Mouse (Mus musculus) CD4-positive helper T cell, adult 2 months (primary cell): ENCODE measurements around the gene Shank3.

Experiments used
- DNase-seq: peaks from one replicate; pipeline ENCODE4 v3.0.0-alpha.2; 2012; ENCODE audit warnings: low read depth, missing footprints, low spot score

Gene Shank3

DNA sequence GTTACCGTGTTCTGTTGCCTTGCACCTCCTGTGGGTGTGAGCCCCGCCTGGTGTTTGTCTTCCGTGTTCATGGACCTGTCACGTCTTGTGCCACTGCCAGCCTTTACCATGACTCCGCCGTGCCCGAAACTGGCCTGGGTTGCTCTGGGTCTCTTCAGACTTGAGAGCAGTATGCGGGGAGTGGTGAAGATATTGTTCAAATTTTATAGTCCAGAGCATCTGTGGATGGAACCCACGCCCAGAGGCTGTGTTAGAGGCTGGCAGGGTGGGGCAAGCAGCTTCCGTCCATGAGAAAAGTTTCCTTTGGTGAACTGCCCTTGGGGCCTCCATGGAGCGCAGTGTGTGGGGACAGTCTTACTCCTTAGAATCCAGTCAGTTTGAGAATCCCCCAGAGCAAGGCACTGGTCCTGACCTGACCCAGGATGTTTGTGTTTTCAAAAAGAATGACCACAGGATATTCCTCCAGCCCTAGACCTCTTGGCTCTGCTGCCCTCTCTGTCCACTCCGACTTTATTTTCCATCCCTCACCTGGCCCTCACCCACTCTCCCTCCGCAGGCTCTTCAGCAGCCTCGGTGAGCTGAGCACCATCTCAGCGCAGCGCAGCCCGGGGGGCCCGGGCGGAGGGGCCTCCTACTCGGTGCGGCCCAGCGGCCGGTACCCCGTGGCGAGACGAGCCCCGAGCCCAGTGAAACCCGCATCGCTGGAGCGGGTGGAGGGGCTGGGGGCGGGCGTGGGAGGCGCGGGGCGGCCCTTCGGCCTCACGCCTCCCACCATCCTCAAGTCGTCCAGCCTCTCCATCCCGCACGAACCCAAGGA is 58.0 kb downstream of the Shank3 start:
- DNase-seq: no peak

DNA sequence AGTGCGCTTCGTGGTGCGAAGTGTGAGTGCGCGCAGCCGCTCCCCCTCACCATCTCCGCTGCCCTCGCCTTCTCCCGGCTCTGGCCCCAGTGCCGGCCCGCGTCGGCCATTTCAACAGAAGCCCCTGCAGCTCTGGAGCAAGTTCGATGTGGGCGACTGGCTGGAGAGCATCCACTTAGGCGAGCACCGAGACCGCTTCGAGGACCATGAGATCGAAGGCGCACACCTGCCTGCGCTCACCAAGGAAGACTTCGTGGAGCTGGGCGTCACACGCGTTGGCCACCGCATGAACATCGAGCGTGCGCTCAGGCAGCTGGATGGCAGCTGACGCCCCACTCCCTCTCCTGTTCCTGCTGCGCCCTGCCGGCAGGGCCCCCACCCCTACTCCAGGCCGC is 58.6 kb downstream of the Shank3 start:
- DNase-seq: no peak

DNA sequence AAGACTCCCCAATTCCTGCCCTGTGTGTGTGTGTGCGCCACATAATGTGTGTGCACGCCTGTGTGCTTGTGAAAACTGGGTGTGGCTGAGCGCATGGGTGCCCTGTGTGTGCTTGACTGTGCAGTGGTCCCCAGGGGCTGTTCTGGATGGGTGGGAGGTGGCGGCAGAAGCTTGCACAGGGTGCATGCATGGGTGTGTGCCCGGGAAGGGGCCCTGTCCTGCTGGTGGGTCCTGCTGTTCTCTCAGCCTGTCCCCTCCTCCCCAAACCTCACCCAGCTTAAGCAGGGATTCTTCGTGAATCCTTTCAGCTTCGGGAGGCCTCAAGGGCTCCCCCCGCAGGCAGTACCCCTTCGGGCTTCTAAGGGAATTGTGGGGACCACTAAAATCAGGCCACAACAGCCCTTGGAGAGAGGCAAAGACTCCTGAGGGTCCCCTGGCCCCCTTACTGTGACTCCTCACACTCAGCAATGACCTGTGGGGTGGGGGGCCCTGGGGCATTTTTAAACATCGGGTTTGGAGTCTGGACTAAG is 59.8 kb downstream of the Shank3 start:
- DNase-seq: no peak

DNA sequence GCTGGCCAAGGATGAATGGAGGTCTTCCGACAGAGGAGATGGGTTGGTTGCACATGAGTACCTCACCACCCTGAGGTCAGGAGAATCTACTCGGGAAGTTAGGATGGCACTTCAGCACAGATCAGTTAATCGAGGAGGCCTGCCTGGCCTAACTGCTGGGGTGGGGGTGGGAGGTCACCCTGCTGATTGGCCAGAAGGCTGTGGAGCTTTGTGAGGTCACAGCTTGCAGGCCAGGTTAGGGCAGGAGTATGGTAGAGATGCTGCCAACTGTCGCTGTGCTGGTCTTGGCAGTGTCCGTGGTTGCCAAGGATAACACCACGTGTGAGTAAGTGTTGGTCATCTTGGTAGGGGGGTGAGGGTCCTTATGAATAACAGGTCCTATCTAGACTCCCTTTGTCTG is 68.7 kb downstream of the Shank3 start, which contains the start of gene Acr:
TSS of gene Acr (plus strand) at position 213 of the 400 bp plus-strand sequence.
- no peak for DNase-seq

DNA sequence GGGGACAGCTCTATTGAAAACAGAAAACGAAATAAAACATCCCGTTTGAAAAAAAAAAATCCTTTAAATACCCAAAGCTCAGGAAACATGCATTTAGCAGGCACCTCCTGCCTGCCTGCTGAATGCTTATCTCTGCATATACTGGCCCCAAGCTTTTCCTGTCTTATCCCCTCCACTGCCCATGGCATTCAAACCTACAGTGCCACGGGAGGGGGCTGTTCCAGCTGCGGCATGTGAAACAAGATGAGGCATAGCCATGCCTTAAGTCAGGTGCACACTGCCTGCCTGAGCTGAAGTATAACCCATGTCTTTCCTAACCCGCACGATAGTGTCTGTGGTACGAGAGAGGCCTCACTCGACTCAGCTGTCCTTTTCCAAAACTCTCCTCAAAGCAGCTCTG is 72.7 kb downstream of the Shank3 start:
- no peak for DNase-seq

DNA sequence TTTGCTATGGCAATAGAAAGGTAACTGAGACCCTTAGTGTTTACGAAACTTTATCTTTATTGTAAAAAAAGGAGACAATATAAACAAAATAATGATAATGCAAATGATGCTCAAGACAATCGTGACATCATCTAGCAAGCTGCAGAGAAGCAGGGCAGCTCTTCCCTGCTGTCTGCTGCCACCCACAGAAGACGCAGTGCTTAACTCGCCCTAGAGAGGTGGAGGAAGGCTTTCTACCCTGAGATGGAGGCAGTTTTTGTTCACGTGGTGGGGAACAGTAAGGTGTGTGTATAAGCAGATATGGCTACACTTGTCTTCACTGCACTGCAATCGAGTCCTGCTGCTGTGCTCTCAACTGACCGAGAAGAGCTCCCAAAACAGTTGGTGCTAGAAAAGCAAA is 83.1 kb downstream of the Shank3 start:
- DNase-seq: no peak

DNA sequence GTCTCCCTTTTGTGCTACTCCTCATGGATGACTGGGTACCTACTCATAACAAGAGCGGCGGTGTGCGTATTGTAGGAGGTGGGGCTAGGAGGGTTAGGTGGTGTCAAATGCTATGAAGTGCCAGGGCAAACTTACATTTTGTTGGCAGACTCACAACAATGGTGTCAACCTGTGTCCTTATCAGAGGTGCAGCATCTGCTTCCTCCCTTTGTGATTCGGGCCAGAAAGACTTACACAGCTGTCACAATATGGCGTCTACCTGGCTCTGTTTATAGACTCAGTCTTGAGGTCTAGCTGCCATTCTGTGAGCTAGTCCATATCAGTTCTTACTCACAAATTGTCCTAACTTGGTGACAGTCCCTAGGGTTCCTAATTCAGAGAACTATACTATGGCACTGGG is 85.7 kb downstream of the Shank3 start:
- no peak for DNase-seq

DNA sequence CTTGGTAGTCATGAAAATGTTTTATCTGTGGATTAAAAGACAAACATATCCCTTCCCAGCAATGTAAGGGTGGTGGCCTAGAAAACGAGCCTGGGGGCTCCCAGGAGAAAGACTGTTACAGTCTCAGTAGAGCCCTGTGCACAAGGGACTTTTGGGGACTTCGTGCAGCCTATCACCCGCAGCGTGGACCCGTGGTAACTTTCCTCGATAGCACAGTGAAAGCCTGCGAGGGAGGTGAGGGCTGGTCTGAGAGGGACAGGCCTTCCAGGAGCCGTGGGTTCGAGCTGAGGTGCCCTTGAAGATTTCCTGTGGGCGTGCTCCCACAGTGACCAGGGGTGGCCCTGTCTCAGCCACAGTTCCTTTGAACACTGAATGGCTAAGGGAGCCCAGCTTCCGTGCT is 86.2 kb downstream of the Shank3 start:
- no peak for DNase-seq

DNA sequence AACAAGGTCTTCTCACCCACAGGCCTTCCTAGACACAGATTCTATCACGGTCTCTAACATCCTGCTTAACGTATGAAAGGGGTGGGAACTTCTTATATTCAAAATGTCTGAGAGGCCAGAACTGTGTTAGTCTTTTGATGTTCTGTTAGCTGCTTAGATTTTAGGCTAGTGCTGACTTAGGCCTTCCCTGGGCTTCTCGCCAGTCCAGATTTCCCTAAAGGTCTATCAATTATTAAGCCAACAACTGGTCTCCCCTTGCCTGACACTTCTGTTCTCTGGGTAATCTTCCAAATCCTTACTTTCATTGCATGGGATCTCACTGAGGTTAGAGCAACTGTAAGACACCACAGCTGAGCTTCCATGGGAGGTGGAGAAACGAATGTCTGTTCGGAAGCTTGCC is 89.7 kb downstream of the Shank3 start:
- no peak for DNase-seq

DNA sequence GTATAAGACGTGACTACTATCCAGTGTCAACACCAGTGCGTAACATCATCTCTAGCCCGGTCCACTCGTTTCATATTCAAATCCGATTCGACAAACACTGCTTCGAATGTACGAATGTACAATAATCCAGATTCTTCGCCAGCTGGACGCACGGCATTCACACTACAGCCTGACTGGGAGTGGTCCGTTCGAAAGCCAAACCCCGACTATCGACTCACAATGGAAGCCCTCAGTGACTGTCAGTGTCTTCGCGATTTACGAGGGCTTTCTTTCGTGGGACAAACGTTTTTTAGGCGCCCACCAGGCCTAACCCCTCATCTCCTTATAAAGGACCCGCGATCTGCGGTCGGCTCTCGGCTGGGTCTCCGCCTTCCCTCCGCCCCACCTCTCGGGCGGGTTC is 91.9 kb downstream of the Shank3 start:
- no peak for DNase-seq

DNA sequence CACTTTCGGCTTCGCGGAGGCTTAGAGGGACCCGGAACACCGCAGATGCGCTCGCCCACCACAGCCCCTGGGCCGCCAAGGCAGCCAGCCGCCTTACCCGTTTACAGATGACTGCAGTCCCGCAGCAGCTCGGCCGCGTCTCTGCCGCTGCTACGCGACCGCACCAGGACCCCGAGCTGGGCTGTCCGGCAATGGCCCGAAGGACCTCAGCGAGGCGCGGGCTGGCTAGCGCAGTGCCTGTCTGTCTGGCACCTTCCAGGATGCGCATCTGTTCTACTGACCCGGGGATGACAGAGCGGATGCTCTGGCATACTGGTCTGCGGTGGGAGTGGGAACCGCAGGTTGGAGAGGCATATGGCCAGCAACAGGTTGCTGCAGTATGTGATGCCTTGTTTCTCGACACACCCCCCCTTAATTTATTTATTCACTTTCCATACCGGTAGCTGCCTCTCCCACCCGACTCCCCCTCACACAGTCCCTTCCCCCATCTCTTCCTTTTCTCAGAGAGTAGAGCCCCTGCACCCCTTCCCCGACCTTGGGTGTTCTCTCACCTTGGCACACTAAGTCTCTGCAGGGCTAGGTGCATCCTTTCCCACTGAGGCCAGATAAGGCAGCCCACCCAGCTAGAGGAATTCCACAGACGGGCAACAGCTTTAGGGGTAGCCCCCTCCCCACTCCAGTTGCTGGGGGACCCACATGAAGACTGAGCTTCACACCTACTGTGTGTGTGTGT is 92.5 kb downstream of the Shank3 start, which contains the start of gene Rabl2:
TSS of gene Rabl2 (minus strand) at position 201 of the 733 bp plus-strand sequence.
- peak; percentile 67 for DNase-seq

DNA sequence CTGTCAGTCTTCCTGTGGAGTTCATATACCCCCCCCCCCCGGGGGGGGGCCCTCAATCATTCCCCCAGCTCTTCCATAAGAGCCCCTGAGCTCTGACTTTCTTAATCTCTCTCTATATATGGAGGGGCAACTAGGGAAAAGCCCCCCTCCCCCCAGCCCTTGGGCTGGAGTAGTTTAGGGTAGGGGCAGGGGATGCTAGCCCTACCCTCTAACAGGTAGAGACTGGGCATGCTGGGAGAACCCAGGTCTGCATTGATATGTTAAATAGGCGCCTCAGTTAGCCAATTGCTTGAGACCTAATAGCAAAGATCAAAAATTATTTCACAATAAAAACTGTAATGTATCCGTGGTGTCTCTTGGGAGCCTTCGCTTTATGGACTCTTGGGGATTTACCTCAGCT is 93.1 kb downstream of the Shank3 start:
- DNase-seq: no peak

DNA sequence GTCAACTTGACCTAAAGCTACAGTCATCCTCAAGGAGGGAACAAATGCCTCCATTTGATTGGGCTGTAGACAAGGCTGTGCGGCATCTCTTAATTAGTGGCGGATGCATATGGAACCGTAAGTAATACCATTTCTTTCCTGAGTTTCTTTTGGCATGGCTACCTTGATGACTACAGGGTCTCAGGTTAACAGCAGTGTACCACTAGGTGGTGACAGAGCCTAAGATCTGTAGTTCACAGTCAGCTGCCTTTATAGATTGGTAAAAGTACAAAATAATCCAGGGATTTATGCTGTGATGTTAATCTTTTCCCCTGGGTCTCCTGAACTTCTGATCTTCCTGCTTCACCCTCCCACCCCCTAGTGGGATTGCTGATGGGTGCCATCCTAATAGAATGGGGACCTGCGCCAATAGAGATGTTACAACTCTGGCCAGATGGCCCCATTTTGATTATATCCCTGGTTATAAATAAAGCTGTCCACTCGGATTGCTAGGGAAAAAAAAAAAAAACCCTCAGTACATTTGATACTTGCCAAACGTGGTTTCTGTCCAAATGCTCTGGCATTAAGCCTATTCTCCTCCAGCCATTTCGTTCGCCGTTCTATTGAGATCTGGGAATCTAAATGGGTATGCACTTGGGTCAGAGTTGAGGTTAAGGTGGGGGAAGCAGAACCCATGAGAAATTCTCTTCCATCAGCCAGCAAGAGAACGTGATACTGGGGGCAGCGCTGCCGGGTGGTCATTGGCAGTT is 106.6 kb downstream of the Shank3 start:
- no peak for DNase-seq

DNA sequence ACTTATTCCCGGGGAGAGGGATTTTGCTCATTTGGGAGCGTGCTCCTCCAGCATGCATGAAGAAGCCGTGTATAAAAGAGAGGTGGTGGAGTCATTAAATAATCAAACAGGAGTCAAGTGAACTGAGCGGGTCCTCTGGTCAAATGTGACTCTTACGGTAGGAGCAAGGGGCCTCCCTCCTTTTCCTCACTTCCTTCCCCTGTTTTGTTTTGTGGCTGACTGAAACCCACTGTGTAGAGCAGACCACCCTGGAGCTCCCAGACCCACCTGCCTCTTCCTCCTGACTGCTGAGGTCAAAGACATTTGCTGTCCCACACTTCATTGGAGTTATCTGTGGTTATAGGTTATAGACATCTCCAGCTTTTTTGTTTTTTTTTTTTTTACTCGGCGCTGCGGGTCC is 108.1 kb downstream of the Shank3 start:
- DNase-seq: no peak

DNA sequence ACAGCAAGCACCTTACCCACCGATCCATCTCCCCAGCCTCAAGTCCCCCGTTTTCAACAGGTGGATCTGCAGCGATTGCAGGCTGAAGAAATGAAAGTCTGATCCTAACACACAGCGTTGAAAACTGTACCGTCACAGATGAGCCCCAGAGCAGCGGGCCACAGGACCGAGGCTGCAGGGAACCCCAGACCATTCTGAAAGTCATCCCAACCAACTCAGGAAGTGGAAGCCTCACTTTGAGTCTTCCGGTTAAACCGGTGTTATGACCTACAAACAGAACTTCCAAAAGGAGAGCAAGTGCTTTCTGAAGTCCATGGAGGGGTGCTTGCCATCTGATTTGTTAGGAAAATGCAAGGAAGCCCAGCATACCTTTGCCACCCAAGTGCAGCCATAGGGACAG is 108.5 kb downstream of the Shank3 start:
- DNase-seq: no peak
